Mouse (Mus musculus) R1 (cell line): ENCODE data around the gene Lrrc7.

Experiments used
- DNase-seq: peaks from one replicate; pipeline ENCODE4 v3.0.0-alpha.2; 2018; ENCODE audit warnings: low read depth, low spot score

Gene Lrrc7

GRCm38 (mm10) chr3:158068613-158069263 lies 493.3 kb downstream of the Lrrc7 start:
- peak; percentile 39 for DNase-seq

- DNase-seq: peak; percentile 27
These were observed 494.1 kb downstream of the Lrrc7 start for GRCm38 (mm10) chr3:158067916-158068315.

- DNase-seq: no peak
These were observed 496.8 kb downstream of the Lrrc7 start for GRCm38 (mm10) chr3:158065256-158065655.

- DNase-seq: no peak
These were observed 500.1 kb downstream of the Lrrc7 start for GRCm38 (mm10) chr3:158061811-158062523.

- DNase-seq: no peak
These were observed 501.3 kb downstream of the Lrrc7 start for GRCm38 (mm10) chr3:158060621-158061291.

GRCm38 (mm10) chr3:158049508-158049907 lies 512.5 kb downstream of the Lrrc7 start:
- DNase-seq: no peak

- DNase-seq: no peak
These were observed 521.3 kb downstream of the Lrrc7 start for GRCm38 (mm10) chr3:158040755-158041154.

GRCm38 (mm10) chr3:158038106-158038505 lies 523.9 kb downstream of the Lrrc7 start:
- DNase-seq: no peak

- DNase-seq: peak; percentile 96
These were observed 525.6 kb downstream of the Lrrc7 start, which contains the start of the genes Srsf11 and Lrrc40 for GRCm38 (mm10) chr3:158036329-158036988. Srsf11 (minus strand) TSS chr3:158036639. Lrrc40 (plus strand) TSS chr3:158036662.

- DNase-seq: no peak
These were observed 526.2 kb downstream of the Lrrc7 start for GRCm38 (mm10) chr3:158035866-158036265.
